Mouse (Mus musculus) adrenal gland, postnatal 25 days (tissue): ENCODE measurements around the gene Gm28576. TPM values are rescaled to one million over a fixed set of nuclear protein-coding genes. Genes with fewer than 3 reads are reported as not detected.
"Not testable (repeated sequence)": the region's sequence is repeated elsewhere in the genome, so short reads cannot be mapped to it uniquely, and the experiment has no call there.

ENCODE experiments used
- DNase-seq: peaks from one replicate; pipeline ENCODE4 v3.0.0; 2021; ENCODE audit warnings: mixed read lengths
- long read RNA-seq: library from polyadenylated mRNA; stranded (forward); transcript quantifications from one replicate; pipeline ENCODE4 v2.0.0, GENCODE M21; 2021
- total RNA-seq: library from RNA; stranded (reverse); gene quantifications from 2 replicates; pipeline ENCODE4 v1.2.3, GENCODE M21; 2021

Gm28576 gene
- total RNA-seq = not detected in 2 replicates
- long read RNA-seq = 0 reads

DNA sequence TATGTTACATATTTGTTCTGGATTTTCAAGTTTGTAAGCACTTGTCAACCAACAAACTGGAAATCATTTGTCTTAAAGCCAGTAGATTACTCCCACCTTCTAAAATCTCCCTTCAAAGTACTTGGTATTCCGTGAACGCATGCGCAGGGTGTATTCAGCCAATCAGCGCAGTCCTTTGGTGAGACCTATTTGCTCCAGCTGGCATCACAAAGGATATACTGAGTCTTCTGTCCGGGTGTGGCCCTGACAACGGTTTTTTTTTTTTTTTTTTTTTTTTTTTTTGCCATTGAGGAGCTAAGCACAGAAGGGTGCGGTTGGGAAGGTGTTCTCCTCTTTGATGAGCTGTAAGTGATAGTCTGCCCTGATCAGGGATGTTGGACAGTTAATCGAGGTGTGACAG, at the start of gene Gm28576:
Gm28576 (plus strand) TSS at position 301 of the 400 bp plus-strand sequence.
- not testable (repeated sequence) for DNase-seq

Other genes with a start within 250 kb of the Gm28576 start
- gene Gm20826, start 84.5 kb upstream of the Gm28576 start, total RNA-seq = not detected in 2 replicates